Mouse (Mus musculus): Measurements from ENCODE around the gene Kpnb1. TPM values are rescaled to one million over a fixed set of nuclear protein-coding genes. Genes with fewer than 3 reads are reported as not detected.
A peak's percentile ranks its signal among the peaks of the same experiment; 100 is the strongest.

The Kpnb1 gene
- polyA plus RNA-seq, 1 experiment from 2014 or later, result 50.5 TPM

DNA sequence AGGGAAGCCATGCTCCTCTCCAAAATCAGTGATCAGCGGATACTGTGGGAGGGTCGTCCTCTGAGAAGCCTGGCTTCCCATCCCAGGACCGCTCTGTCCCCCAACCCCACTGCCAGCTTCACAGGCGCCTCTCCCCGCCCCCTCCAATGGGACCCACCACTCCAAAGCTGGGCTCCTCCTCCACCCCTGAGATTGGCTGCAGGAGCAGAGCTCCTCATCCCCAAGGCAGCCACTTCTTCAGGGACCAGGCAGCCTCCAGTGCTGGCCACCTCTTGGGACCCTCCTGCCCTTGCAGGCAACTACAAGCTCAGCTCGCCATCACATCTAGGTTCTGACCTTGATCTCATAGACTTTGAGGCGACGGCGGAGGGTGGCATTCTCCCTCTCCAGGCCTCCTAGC is 38.7 kb downstream of the Kpnb1 start:
- Histone ChIP-seq H3K4me3 (no peak overlapping the region), H3K9me3 (replicated peaks) (no peaks in the 10 kb centered on the region), H3K36me3 (ENCODE audit: poor library complexity, severe bottlenecking) (peaks cover 39% of the 10 kb centered on the region), H3K4me1 (peaks cover 40% of the 10 kb centered on the region), H3K9ac (peak overlapping the region; percentile 81; the same call in 1 of the 2 replicates), H3K4me2 (peak overlapping the region; percentile 83), H3K27ac (no peak overlapping the region), H3K27me3 (peaks cover 14% of the 10 kb centered on the region; the same call in 1 of the 2 replicates)
- no peak for ATAC-seq
- 24% methylated on average over 9 of the region's 9 CpGs for WGBS

DNA sequence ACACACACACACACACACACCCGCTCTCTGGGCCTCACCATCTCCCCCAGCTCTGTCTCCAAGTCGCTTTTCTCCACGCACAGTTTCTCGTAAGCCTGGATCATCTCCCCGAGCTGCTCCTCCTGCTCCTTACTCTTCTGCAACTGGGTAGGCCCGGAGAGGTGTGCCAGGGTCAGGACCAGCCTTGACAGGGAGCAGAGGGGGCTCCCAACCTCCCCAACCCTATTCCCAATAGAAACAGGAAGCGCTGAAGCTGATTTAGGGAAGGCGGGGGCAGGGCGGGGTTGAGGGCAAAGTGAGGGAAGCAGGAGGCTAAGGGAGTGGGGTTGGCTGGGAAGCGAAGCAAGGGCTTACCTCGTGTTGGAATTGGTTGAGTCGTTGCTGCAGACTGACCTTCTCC is 39.1 kb downstream of the Kpnb1 start:
- no peaks in the 10 kb centered on the region for H3K9me3 ChIP-seq (replicated peaks)
- H3K4me1 ChIP-seq, result peaks cover 40% of the 10 kb centered on the region
- H3K27me3 ChIP-seq, result peaks cover 14% of the 10 kb centered on the region; the same call in 1 of the 2 replicates
- H3K4me2 ChIP-seq, result peak overlapping the region; percentile 83; the same call in 1 of the 2 replicates
- H3K36me3 ChIP-seq (ENCODE audit: poor library complexity, severe bottlenecking), result peaks cover 42% of the 10 kb centered on the region
- 33% methylated on average over 12 of the region's 12 CpGs for WGBS
- ATAC-seq, result no peak
- peak overlapping the region; percentile 19; the same call in 1 of the 2 replicates for H3K27ac ChIP-seq
- H3K9ac ChIP-seq, result no peak overlapping the region
- no peak overlapping the region for H3K4me3 ChIP-seq

DNA sequence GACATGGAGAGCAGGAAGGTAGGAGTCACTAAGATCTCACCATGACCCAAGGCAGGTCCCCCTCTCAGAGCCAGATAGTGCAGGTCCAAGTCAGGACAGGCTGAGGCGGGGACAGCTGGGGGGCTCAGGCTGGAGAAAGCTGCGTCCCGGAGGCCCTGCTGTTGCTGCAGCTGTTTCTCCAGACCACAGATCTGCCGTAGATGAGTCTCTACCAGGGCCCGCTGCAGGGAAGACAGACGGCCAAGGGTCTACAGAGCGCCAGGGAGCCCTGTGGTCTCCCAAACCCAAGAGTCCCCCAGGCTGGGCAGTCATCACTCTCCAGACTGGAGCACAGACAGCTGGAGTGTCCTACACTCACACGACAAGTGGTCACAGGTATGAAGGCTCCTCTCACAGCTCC is 40.3 kb downstream of the Kpnb1 start:
- Histone ChIP-seq H3K27ac (no peak overlapping the region), H3K4me3 (no peak overlapping the region), H3K27me3 (peaks cover 14% of the 10 kb centered on the region; the same call in 1 of the 2 replicates), H3K36me3 (ENCODE audit: poor library complexity, severe bottlenecking) (peaks cover 49% of the 10 kb centered on the region), H3K4me1 (peaks cover 33% of the 10 kb centered on the region), H3K9me3 (replicated peaks) (no peaks in the 10 kb centered on the region), H3K9ac (no peak overlapping the region), H3K4me2 (no peak overlapping the region)
- WGBS, result 80% methylated on average over 8 of the region's 8 CpGs
- ATAC-seq, result no peak

DNA sequence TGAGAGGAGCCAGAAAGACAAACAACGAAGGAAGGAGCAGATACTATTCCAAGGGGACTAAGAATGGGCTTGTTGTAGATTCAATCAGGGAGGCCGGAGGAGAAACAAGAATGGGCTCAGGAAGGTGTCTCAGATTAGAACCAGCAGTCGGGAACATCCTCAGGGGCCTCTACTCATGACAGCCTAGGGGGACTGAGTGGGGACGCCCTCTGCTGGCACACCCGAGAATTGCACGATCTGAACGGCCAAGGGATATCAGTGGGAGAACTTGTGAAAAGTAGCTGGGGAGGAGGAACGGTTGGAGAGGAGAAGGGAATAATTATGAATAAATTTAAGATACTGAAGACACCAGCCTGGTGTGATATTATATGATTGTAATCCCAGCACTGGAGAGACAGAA is 41.0 kb downstream of the Kpnb1 start:
- peaks cover 14% of the 10 kb centered on the region; the same call in 1 of the 2 replicates for H3K27me3 ChIP-seq
- no peak overlapping the region for H3K27ac ChIP-seq
- 9% methylated on average over 8 of the region's 8 CpGs for WGBS
- H3K36me3 ChIP-seq (ENCODE audit: poor library complexity, severe bottlenecking), result peaks cover 52% of the 10 kb centered on the region
- peaks cover 27% of the 10 kb centered on the region for H3K4me1 ChIP-seq
- ATAC-seq, result no peak
- no peak overlapping the region for H3K4me3 ChIP-seq
- H3K9ac ChIP-seq, result no peak overlapping the region
- H3K4me2 ChIP-seq, result no peak overlapping the region
- no peaks in the 10 kb centered on the region for H3K9me3 ChIP-seq (replicated peaks)

- H3K9me3 ChIP-seq (replicated peaks), result no peaks in the 10 kb centered on the region
- H3K4me3 ChIP-seq, result no peak overlapping the region
- no peak overlapping the region for H3K4me2 ChIP-seq
- ATAC-seq, result no peak
- peaks cover 20% of the 10 kb centered on the region; the same call in 1 of the 2 replicates for H3K27me3 ChIP-seq
- peaks cover 24% of the 10 kb centered on the region for H3K4me1 ChIP-seq
- peaks cover 52% of the 10 kb centered on the region for H3K36me3 ChIP-seq (ENCODE audit: poor library complexity, severe bottlenecking)
- 82% methylated on average over 9 of the region's 9 CpGs for WGBS
- H3K9ac ChIP-seq, result no peak overlapping the region
- H3K27ac ChIP-seq, result no peak overlapping the region
These were observed 41.7 kb downstream of the Kpnb1 start for GRCm38 (mm10) chr11:97145951-97146350.

GRCm38 (mm10) chr11:97145320-97145719 is 42.4 kb downstream of the Kpnb1 start:
- peaks cover 52% of the 10 kb centered on the region for H3K36me3 ChIP-seq (ENCODE audit: poor library complexity, severe bottlenecking)
- WGBS, result 82% methylated on average over 2 of the region's 2 CpGs
- no peak overlapping the region for H3K9ac ChIP-seq
- no peak overlapping the region for H3K4me2 ChIP-seq
- H3K4me3 ChIP-seq, result no peak overlapping the region
- H3K4me1 ChIP-seq, result peaks cover 21% of the 10 kb centered on the region
- no peak overlapping the region for H3K27ac ChIP-seq
- no peaks in the 10 kb centered on the region for H3K9me3 ChIP-seq (replicated peaks)
- ATAC-seq, result no peak
- peaks cover 26% of the 10 kb centered on the region for H3K27me3 ChIP-seq

- 87% methylated on average over 9 of the region's 9 CpGs for WGBS
- H3K9me3 ChIP-seq (replicated peaks), result no peaks in the 10 kb centered on the region
- peaks cover 48% of the 10 kb centered on the region for H3K36me3 ChIP-seq (ENCODE audit: poor library complexity, severe bottlenecking)
- peaks cover 25% of the 10 kb centered on the region for H3K27me3 ChIP-seq
- H3K27ac ChIP-seq, result no peak overlapping the region
- no peak overlapping the region for H3K9ac ChIP-seq
- H3K4me3 ChIP-seq, result no peak overlapping the region
- no peak overlapping the region for H3K4me2 ChIP-seq
- ATAC-seq, result no peak
- H3K4me1 ChIP-seq, result peaks cover 15% of the 10 kb centered on the region
These were observed 44.3 kb downstream of the Kpnb1 start for GRCm38 (mm10) chr11:97143196-97143900.

DNA sequence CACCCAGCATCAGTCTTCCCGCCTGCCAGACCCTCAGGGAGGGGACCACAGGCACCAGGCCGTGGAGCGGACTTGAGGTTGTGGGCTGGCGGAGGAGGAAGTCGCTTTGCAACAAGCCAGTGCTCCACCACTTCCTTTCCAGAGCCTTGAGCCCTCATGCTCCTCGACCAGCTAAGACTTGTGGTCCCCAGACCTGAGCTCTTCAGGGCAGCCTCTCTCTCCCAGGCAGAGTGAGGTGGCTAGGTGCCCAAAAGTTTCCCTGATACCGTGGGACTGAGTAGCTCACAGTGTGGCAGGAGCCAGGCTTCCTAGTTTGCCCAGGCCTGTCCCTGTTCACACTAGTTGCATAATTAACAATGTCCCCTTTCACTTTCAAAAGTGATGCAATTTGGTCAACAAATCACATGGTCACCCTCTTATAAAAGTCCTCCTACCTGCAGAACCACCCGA is 45.5 kb downstream of the Kpnb1 start:
- no peak for ATAC-seq
- H3K9ac ChIP-seq, result no peak overlapping the region
- peaks cover 19% of the 10 kb centered on the region for H3K4me1 ChIP-seq
- peaks cover 39% of the 10 kb centered on the region for H3K36me3 ChIP-seq (ENCODE audit: poor library complexity, severe bottlenecking)
- H3K4me3 ChIP-seq, result no peak overlapping the region
- 81% methylated on average over 8 of the region's 8 CpGs for WGBS
- H3K27me3 ChIP-seq, result peaks cover 31% of the 10 kb centered on the region
- no peaks in the 10 kb centered on the region for H3K9me3 ChIP-seq (replicated peaks)
- no peak overlapping the region for H3K27ac ChIP-seq
- no peak overlapping the region for H3K4me2 ChIP-seq

DNA sequence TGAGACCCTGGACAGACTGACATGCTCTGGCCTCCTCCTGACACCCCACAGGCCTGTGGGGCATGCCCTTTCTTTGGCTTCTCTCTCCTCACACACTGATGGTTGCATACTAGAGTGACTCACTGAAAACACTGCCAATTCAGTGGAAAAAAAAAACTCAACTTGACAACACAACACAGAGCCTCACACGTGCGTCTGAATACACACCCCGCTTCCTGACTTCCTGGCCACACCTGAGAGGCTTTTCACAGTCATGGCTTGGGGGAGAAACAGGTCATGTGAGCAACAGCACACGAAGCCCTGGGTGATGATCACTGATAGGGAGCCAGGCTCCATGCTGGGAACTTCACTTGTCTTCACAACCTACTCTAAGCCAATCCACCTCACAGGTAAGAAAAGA is 46.9 kb downstream of the Kpnb1 start:
- WGBS, result 81% methylated on average over 4 of the region's 4 CpGs
- no peaks in the 10 kb centered on the region for H3K9me3 ChIP-seq (replicated peaks)
- peaks cover 19% of the 10 kb centered on the region for H3K4me1 ChIP-seq
- ATAC-seq, result no peak
- H3K9ac ChIP-seq, result no peak overlapping the region
- H3K4me2 ChIP-seq, result no peak overlapping the region
- H3K27me3 ChIP-seq, result peaks cover 31% of the 10 kb centered on the region
- H3K36me3 ChIP-seq (ENCODE audit: poor library complexity, severe bottlenecking), result peaks cover 40% of the 10 kb centered on the region
- no peak overlapping the region for H3K27ac ChIP-seq
- H3K4me3 ChIP-seq, result no peak overlapping the region

DNA sequence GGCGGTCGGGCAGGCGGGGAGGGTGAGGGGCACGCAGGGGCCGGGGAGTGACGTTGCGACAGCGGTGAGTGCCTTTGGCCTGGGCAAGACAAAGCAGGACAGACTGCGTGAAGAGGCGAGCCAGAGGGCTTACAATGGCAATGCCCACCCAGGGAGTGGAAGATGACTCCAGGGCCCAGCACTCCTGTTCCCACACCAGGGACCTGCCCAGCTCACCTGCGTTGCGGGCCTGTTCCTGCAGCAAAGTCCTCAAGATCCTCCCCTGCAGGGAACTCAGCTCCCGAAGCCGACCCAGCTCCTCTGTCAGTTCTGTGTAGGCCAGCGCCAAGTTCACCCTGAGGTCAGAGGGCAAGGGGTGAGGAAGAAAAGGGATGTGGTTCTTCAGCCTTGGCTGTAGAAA is 48.4 kb downstream of the Kpnb1 start:
- no peak; the same call in 1 of the 2 replicates for ATAC-seq
- Histone ChIP-seq H3K9me3 (replicated peaks) (no peaks in the 10 kb centered on the region), H3K4me1 (peaks cover 19% of the 10 kb centered on the region), H3K4me3 (peak overlapping the region; percentile 45), H3K9ac (peak overlapping the region; percentile 73), H3K4me2 (peak overlapping the region; percentile 84), H3K36me3 (ENCODE audit: poor library complexity, severe bottlenecking) (peaks cover 25% of the 10 kb centered on the region; the same call in 1 of the 2 replicates), H3K27ac (no peak overlapping the region), H3K27me3 (peaks cover 31% of the 10 kb centered on the region)
- WGBS, result 7% methylated on average over 15 of the region's 15 CpGs

DNA sequence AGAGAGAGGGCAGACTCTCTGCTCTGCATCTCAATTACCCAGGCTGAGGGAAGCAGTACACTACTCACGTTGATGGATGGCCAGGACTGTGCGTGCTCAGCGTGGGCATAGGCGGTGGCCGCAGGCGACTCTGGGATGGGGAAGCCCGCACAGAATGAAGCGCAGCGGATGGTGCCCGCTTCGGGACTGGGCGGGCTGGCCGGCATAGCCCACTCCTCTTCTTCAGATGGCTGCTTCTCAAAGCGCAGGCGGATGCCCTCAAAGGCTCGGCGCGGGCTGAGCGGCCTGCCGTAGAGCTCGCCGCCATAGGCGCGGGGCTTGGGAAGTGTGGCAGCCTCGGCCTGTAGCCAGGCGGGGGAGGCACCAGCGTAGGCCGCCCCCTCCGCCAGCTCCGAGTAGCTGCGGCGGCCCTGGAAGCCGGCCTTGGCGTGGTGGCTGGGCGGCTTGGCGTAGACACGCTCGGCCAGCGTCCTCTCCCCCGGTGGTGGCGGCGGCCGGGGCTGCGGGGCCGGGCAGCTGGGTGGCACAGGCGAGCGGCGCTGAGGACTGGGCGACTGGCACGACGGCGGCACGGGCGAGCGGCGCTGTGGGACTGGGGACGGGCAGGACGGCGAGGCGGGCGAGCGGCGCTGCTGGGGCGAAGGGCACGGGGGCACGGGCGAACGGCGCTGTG is 49.0 kb downstream of the Kpnb1 start:
- peaks cover 21% of the 10 kb centered on the region; the same call in 1 of the 2 replicates for H3K36me3 ChIP-seq (ENCODE audit: poor library complexity, severe bottlenecking)
- H3K4me1 ChIP-seq, result peaks cover 19% of the 10 kb centered on the region
- ATAC-seq, result peak; percentile 76
- H3K9me3 ChIP-seq (replicated peaks), result no peaks in the 10 kb centered on the region
- H3K27ac ChIP-seq, result no peak overlapping the region
- H3K9ac ChIP-seq, result peak overlapping the region; percentile 73
- peak overlapping the region; percentile 84 for H3K4me2 ChIP-seq
- peak overlapping the region; percentile 45 for H3K4me3 ChIP-seq
- H3K27me3 ChIP-seq, result peaks cover 31% of the 10 kb centered on the region
- WGBS, result 2% methylated on average over 64 of the region's 69 CpGs

DNA sequence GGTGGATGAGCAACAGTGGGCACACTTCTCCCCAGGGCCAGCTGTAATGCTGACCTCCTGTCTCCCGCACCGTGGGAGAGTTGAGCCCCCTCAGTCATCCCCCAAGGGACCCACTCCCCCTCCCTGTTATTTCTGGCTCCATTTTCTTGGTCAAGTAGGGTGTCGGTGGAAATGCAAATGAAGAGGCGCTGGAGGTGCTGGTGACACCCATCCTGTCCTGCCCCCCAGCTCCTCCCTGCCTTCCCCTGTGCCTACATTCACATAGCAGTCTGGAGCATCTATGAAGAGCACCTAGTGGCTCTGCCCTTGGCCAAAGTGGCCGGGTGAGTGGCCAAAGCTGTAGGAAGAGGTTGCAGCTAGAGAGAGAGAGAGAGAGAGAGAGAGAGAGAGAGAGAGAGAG is 54.4 kb downstream of the Kpnb1 start:
- WGBS, result 75% methylated on average over 5 of the region's 5 CpGs
- peaks cover 23% of the 10 kb centered on the region for H3K27me3 ChIP-seq
- no peak for ATAC-seq

More for the DNA sequence above, 54.4 kb downstream of the Kpnb1 start:
- Histone ChIP-seq H3K27ac (no peak overlapping the region), H3K4me2 (no peak overlapping the region), H3K4me1 (peaks cover 5% of the 10 kb centered on the region), H3K36me3 (ENCODE audit: poor library complexity, severe bottlenecking) (peaks cover 10% of the 10 kb centered on the region; the same call in 1 of the 2 replicates), H3K9ac (no peak overlapping the region), H3K9me3 (replicated peaks) (no peaks in the 10 kb centered on the region), H3K4me3 (no peak overlapping the region)
